Mouse (Mus musculus) heart, embryonic 11.5 days (tissue): ENCODE measurements around the gene Foxd2. TPM values are rescaled to one million over a fixed set of nuclear protein-coding genes. Genes with fewer than 3 reads are reported as not detected.

Experiments
- polyA plus RNA-seq: library from polyadenylated mRNA; unstranded; fragments of >200 nt; fragmentation: Nextera tagmentation; extraction: Ambion mirVana; gene quantifications from 2 replicates; pipeline ENCODE4 v1.2.1, GENCODE M21; 2014

The Foxd2 gene
- polyA plus RNA-seq, 1 experiment from 2014 or later = 0.17 TPM

Other genes starting within 250 kb of the Foxd2 start
- gene Gm12830, start 87.2 kb downstream of the Foxd2 start, polyA plus RNA-seq = not detected in 2 replicates
- gene Foxe3, start 17.1 kb upstream of the Foxd2 start, polyA plus RNA-seq = not detected in 2 replicates
- 70.0 and 76.9 TPM in 2 replicates for gene Cmpk1, start 78.4 kb upstream of the Foxd2 start, polyA plus RNA-seq
- 15.1 and 15.3 TPM in 2 replicates for gene Stil, start 91.3 kb upstream of the Foxd2 start, polyA plus RNA-seq
- gene Tal1, start 147.6 kb upstream of the Foxd2 start, polyA plus RNA-seq = 10.1 and 14.1 TPM in 2 replicates
- 57.3 and 66.1 TPM in 2 replicates for gene Pdzk1ip1, start 179.8 kb upstream of the Foxd2 start, polyA plus RNA-seq
- gene Cyp4x1, start 225.4 kb upstream of the Foxd2 start, polyA plus RNA-seq = 0.10 and 0.21 TPM in 2 replicates